Mouse (Mus musculus) heart, postnatal 0 days (tissue): ENCODE data around the gene Dppa5a. TPM values are rescaled to one million over a fixed set of nuclear protein-coding genes. Genes with fewer than 3 reads are reported as not detected.
A peak's percentile ranks its signal among the peaks of the same experiment; 100 is the strongest.
"Not testable (repeated sequence)": the region's sequence is repeated elsewhere in the genome, so short reads cannot be mapped to it uniquely, and the experiment has no call there.

Source experiments
- ATAC-seq: fragments of 200-750 bp; cut with Nextera tagmentation; 2 replicates; pipeline ENCODE4 v1.8.0; 2017; ENCODE audit warnings: low read depth, moderate number of reproducible peaks, moderate library complexity; ENCODE audit not compliant: insufficient read depth
- DNase-seq: peaks from one replicate; pipeline ENCODE4 v3.0.0-alpha.2; 2016; ENCODE audit warnings: low spot score
- H3K27ac ChIP-seq: fragments of 300-500 bp; sonication (generic); 2 replicates; pipeline ENCODE4 v1.5.1; 2014; ENCODE audit warnings: low read depth, mild to moderate bottlenecking
- H3K27me3 ChIP-seq: fragments of 300-500 bp; sonication (generic); 2 replicates; pipeline ENCODE4 v1.6.1; 2014; ENCODE audit warnings: low read length, mixed read lengths; ENCODE audit not compliant: control insufficient read depth, insufficient read depth
- H3K36me3 ChIP-seq: fragments of 300-500 bp; sonication (generic); replicated peaks from 2 replicates; pipeline ENCODE4 v1.6.1; 2014; ENCODE audit warnings: low read length, mixed read lengths; ENCODE audit not compliant: control insufficient read depth, insufficient read depth
- H3K4me1 ChIP-seq: fragments of 300-500 bp; sonication (generic); 2 replicates; pipeline ENCODE4 v1.6.1; 2014; ENCODE audit warnings: antibody characterized with exemption; ENCODE audit not compliant: control insufficient read depth, insufficient read depth
- H3K4me2 ChIP-seq: fragments of 300-500 bp; sonication (generic); 2 replicates; pipeline ENCODE4 v1.6.1; 2014; ENCODE audit warnings: low read depth, mild to moderate bottlenecking, low read length, moderate library complexity
- H3K4me3 ChIP-seq: fragments of 300-500 bp; sonication (generic); 2 replicates; pipeline ENCODE4 v1.5.1; 2014; ENCODE audit warnings: low read depth, low read length
- H3K9ac ChIP-seq: fragments of 300-500 bp; sonication (generic); replicated peaks from 2 replicates; pipeline ENCODE4 v1.6.1; 2014; ENCODE audit warnings: low read depth, low read length, mixed read lengths
- H3K9me3 ChIP-seq: fragments of 300-500 bp; sonication (generic); replicated peaks from 2 replicates; pipeline ENCODE4 v1.6.1; 2016; ENCODE audit warnings: low read length; ENCODE audit not compliant: control insufficient read depth
- CTCF ChIP-seq: IDR thresholded peaks from 2 replicates; pipeline ENCODE4 v1.5.1; 2016; ENCODE audit warnings: antibody characterized with exemption, control low read depth, low read depth
- EP300 ChIP-seq: IDR thresholded peaks from 2 replicates; pipeline ENCODE4 v1.6.1; 2016; ENCODE audit warnings: antibody characterized with exemption, low read depth
- WGBS: fragments of 180-500 bp; shearing (Covaris S2); extraction: QIAGEN DNeasy Blood & Tissue Kit; methylation state at CpG from one replicate; pipeline ENCODE4 v1.1.7; 2014; 5-methylcytosine and 5-hydroxymethylcytosine counted together
- polyA plus RNA-seq: library from polyadenylated mRNA; unstranded; fragments of >200 nt; fragmentation: Nextera tagmentation; extraction: Ambion mirVana; gene quantifications from 2 replicates; pipeline ENCODE4 v1.2.1, GENCODE M21; 2015
- total RNA-seq: library from RNA; depleted of rRNA; stranded (reverse); fragments of >200 nt; gene quantifications from 2 replicates; pipeline ENCODE4 v1.2.3, GENCODE M21; 2014; ENCODE audit warnings: low replicate concordance

Gene Dppa5a
- total and polyA plus RNA-seq, 2 experiments from 2014 or later, result not detected

- H3K9ac ChIP-seq, result no peak overlapping the region
- DNase-seq, result no peak
- H3K27me3 ChIP-seq, result no peaks in the 10 kb centered on the region
- ATAC-seq, result no peak
- no peak overlapping the region for H3K27ac ChIP-seq
- no peaks in the 10 kb centered on the region for H3K4me1 ChIP-seq
- H3K4me3 ChIP-seq, result no peak overlapping the region
- H3K9me3 ChIP-seq, result no peaks in the 10 kb centered on the region
- TF ChIP-seq EP300 (no peak), CTCF (no peak)
- 48% methylated on average over 3 of the region's 3 CpGs for WGBS
- no peak overlapping the region for H3K4me2 ChIP-seq
- H3K36me3 ChIP-seq, result no peaks in the 10 kb centered on the region
Observed at GRCm38 (mm10) chr9:78347004-78347403, 21.0 kb downstream of the Dppa5a start.

- H3K9ac ChIP-seq, H3K4me3 ChIP-seq, H3K9me3 ChIP-seq, DNase-seq, H3K27me3 ChIP-seq, H3K4me2 ChIP-seq, H3K4me1 ChIP-seq, ATAC-seq, H3K36me3 ChIP-seq, H3K27ac ChIP-seq: not testable (repeated sequence)
- 50% methylated on average over 3 of the region's 4 CpGs for WGBS
Observed at GRCm38 (mm10) chr9:78345235-78345634, 22.7 kb downstream of the Dppa5a start.

- H3K36me3 ChIP-seq, H3K4me2 ChIP-seq, H3K27ac ChIP-seq, ATAC-seq, H3K9me3 ChIP-seq, H3K27me3 ChIP-seq, H3K9ac ChIP-seq, DNase-seq, H3K4me1 ChIP-seq, H3K4me3 ChIP-seq: not testable (repeated sequence)
- 85% methylated on average over 9 of the region's 9 CpGs for WGBS
Observed at GRCm38 (mm10) chr9:78343055-78343454, 24.9 kb downstream of the Dppa5a start.

DNA sequence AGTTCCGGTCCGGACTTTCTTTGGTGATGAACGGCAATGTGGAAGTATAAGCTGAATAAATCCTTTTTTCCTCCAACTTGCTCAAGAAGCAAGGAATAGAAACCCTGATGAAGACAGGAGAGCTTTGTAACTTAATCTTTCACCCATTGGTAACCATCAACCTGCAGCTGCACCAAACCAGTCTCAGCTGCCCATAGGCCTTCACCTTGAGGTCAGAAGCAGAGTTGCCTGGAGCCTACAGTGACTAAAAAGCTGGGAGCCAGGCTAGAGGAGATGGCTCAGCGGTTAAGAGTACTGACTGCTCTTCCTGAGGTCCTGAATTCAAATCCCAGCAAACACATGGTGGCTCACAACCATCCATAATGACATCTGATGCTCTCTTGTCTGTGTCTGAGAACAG, 25.5 kb downstream of the Dppa5a start:
- H3K27me3 ChIP-seq, H3K9ac ChIP-seq, H3K36me3 ChIP-seq, ATAC-seq, H3K4me2 ChIP-seq, H3K27ac ChIP-seq, H3K4me1 ChIP-seq, H3K9me3 ChIP-seq, DNase-seq, H3K4me3 ChIP-seq: not testable (repeated sequence)
- WGBS, result 77% methylated on average over 4 of the region's 4 CpGs

DNA sequence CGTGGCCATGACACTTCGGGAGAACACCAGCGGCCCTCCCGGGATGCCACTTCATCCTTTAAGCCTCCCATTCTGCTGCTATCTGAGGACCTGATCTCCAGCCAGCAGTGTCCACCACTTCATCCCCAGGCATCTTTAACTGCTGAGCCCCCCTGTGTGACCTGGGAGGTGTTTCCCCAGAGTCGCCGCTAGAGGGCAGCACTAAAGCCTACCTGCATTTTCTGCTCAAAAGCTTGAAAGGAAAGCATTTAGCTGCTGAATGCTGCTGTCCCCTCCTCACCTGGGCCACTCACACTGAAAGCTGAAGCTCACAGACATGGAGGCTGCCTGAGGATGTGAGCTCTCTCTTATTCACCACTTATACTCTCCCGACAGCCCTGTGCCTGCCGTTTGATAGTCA, 27.7 kb downstream of the Dppa5a start:
- not testable (repeated sequence) for H3K36me3 ChIP-seq, H3K27ac ChIP-seq, ATAC-seq, H3K4me1 ChIP-seq, H3K4me2 ChIP-seq, DNase-seq, H3K4me3 ChIP-seq, H3K9me3 ChIP-seq, H3K27me3 ChIP-seq, H3K9ac ChIP-seq
- WGBS, result 16% methylated on average over 8 of the region's 8 CpGs
- peak; percentile 70 for TF ChIP-seq CTCF

GRCm38 (mm10) chr9:78337050-78337449, 30.9 kb downstream of the Dppa5a start:
- H3K9ac ChIP-seq, ATAC-seq, H3K9me3 ChIP-seq, H3K27ac ChIP-seq, H3K36me3 ChIP-seq, H3K4me1 ChIP-seq, H3K4me3 ChIP-seq, H3K4me2 ChIP-seq, H3K27me3 ChIP-seq: not testable (repeated sequence)
- peak; percentile 38 for DNase-seq

DNA sequence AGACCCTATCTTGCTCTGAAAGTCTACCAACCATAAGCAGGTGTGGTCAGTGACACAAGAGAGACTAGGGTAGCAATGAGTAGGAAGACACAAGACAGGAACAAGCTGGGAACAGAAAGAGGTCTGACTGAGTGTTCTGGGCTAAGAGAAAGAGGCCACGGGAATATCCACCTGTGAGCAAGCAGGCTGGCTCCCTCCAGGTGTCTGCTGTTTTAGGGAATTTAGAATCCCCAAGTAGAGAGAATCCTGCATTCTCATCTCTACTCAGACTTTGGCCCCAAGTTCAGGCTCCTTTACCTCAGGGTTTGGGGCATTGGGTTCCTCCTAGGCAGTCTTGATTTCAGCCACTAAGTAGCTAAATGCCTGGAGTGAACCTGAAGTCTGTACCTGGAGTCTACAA, 40.7 kb downstream of the Dppa5a start, which contains the start of gene Omt2b:
Gene Omt2b (plus strand): TSS at position 301 of the 400 bp plus-strand sequence.
- not testable (repeated sequence) for H3K4me2 ChIP-seq, H3K4me3 ChIP-seq, H3K27me3 ChIP-seq, DNase-seq, H3K4me1 ChIP-seq, H3K9ac ChIP-seq, H3K27ac ChIP-seq, ATAC-seq, H3K36me3 ChIP-seq, H3K9me3 ChIP-seq
- WGBS, result 75% methylated on average over 1 of the region's 1 CpGs
